Mouse (Mus musculus) heart, postnatal 0 days (tissue): Measurements from ENCODE around the gene 4930402H24Rik.

ENCODE experiments used
- CTCF ChIP-seq: IDR thresholded peaks from 2 replicates; pipeline ENCODE4 v1.5.1; 2016; ENCODE audit warnings: antibody characterized with exemption, control low read depth, low read depth
- EP300 ChIP-seq: IDR thresholded peaks from 2 replicates; pipeline ENCODE4 v1.6.1; 2016; ENCODE audit warnings: antibody characterized with exemption, low read depth

DNA sequence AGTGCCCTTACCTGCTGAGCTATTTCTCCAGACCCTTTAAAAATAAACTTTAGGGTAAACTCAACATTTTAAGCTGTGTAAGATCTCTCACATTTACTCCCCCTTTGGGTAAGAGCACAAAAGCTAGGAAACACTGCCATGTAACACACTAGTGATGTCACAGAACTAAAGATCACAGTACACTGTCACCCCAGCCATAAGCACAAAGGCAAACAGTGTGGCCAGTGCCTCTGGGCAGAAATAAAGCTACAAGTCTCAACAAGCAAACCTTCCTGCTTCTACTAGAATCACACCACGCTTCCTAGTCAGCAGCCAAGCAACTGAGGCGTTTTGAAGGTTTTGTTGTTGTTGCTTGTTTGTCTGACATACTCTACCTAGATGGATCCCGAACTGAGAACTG lies 72.5 kb downstream of the 4930402H24Rik start:
- TF ChIP-seq CTCF (no peak), EP300 (no peak)
